Mouse (Mus musculus) myocyte (in vitro differentiated cells): ENCODE data around the gene Coasy. TPM values are rescaled to one million over a fixed set of nuclear protein-coding genes. Genes with fewer than 3 reads are reported as not detected.

Experiments used
- H3K27me3 ChIP-seq: one replicate; pipeline ENCODE4 v1.6.1; 2011; ENCODE audit not compliant: control insufficient read depth, insufficient read depth, insufficient read length
- H3K36me3 ChIP-seq: one replicate; pipeline ENCODE4 v1.6.1; 2011; ENCODE audit not compliant: control insufficient read depth, insufficient read depth
- H3K4me2 ChIP-seq: one replicate; pipeline ENCODE4 v1.6.1; 2011; ENCODE audit warnings: low read depth, control low read depth
- H3K4me3 ChIP-seq: one replicate; pipeline ENCODE4 v1.5.1; 2011; ENCODE audit warnings: mild to moderate bottlenecking, control low read depth, moderate library complexity
- H3K79me2 ChIP-seq: one replicate; pipeline ENCODE4 v1.6.1; 2011; ENCODE audit not compliant: control insufficient read depth, insufficient read depth
- H3ac ChIP-seq: one replicate; pipeline ENCODE4 v1.6.1; 2011; ENCODE audit not compliant: control insufficient read depth, insufficient read length
- CEBPB ChIP-seq: IDR thresholded peaks from 2 replicates; pipeline ENCODE4 v1.6.1; 2011; ENCODE audit warnings: mild to moderate bottlenecking, moderate library complexity; ENCODE audit not compliant: poor library complexity, insufficient read depth, severe bottlenecking
- E2F4 ChIP-seq: IDR thresholded peaks from one replicate; pipeline ENCODE4 v1.6.1; 2011; ENCODE audit warnings: mild to moderate bottlenecking, control low read depth, moderate library complexity; ENCODE audit not compliant: insufficient read depth
- MAX ChIP-seq: IDR thresholded peaks from one replicate; pipeline ENCODE4 v1.6.1; 2011; ENCODE audit warnings: low read depth, mild to moderate bottlenecking, control low read depth
- MYOD1 ChIP-seq, 3 experiments: IDR thresholded peaks; one replicate each; pipeline ENCODE4 v1.6.1; 2011; ENCODE audit warnings: control low read depth in 2 of 3, low read depth in 2 of 3, mild to moderate bottlenecking in 2 of 3, moderate library complexity in 1 of 3; ENCODE audit not compliant: insufficient read length in 2 of 3, control insufficient read depth in 1 of 3
- MYOG ChIP-seq, 3 experiments: IDR thresholded peaks; one replicate each; pipeline ENCODE4 v1.6.1; 2011; ENCODE audit warnings: control low read depth in 2 of 3, low read depth in 2 of 3, mild to moderate bottlenecking in 2 of 3; ENCODE audit not compliant: insufficient read length in 2 of 3, control insufficient read depth in 1 of 3, insufficient read depth in 1 of 3
- POLR2A ChIP-seq: IDR thresholded peaks from one replicate; pipeline ENCODE4 v1.6.1; 2011; ENCODE audit warnings: low read depth, mild to moderate bottlenecking, control low read depth, moderate library complexity; ENCODE audit not compliant: insufficient read length
- POLR2AphosphoS2 ChIP-seq: IDR thresholded peaks from one replicate; pipeline ENCODE4 v1.6.1; 2011; ENCODE audit warnings: low read depth, control low read depth; ENCODE audit not compliant: insufficient read length
- REST ChIP-seq: IDR thresholded peaks from one replicate; pipeline ENCODE4 v1.6.1; 2011; ENCODE audit warnings: mild to moderate bottlenecking, control low read depth, moderate library complexity; ENCODE audit not compliant: insufficient read depth, insufficient read length
- SRF ChIP-seq: IDR thresholded peaks from one replicate; pipeline ENCODE4 v1.6.1; 2011; ENCODE audit warnings: low read depth; ENCODE audit not compliant: control insufficient read depth, insufficient read length
- TCF12 ChIP-seq: IDR thresholded peaks from one replicate; pipeline ENCODE4 v1.6.1; 2011; ENCODE audit warnings: mild to moderate bottlenecking, control low read depth; ENCODE audit not compliant: poor library complexity, insufficient read depth, severe bottlenecking
- TCF3 ChIP-seq: IDR thresholded peaks from one replicate; pipeline ENCODE4 v1.6.1; 2011; ENCODE audit warnings: low read depth, control low read depth; ENCODE audit not compliant: insufficient read length
- USF1 ChIP-seq: IDR thresholded peaks from one replicate; pipeline ENCODE4 v1.6.1; 2011; ENCODE audit warnings: low read depth, mild to moderate bottlenecking, control low read depth, moderate library complexity
- polyA plus RNA-seq: library from polyadenylated mRNA; unstranded; fragments of >200 nt; fragmentation: generic; extraction: Trizol; gene quantifications from one replicate; pipeline ENCODE4 v1.2.1, GENCODE M21; 2012; ENCODE audit warnings: missing spikeins

Coasy gene
- polyA plus RNA-seq, 1 experiment = 39.7 TPM

GRCm38 (mm10) chr11:101058726-101059125, 23.6 kb upstream of the Coasy start:
- TF ChIP-seq USF1 (no peak), MYOD1 (IDR thresholded peaks at IDR 0.05; ENCODE audit: control insufficient read depth in 1 of 3, insufficient read length in 2 of 3, low read depth in 2 of 3) (no peak), E2F4 (no peak), MAX (no peak), REST (no peak)
- Histone ChIP-seq H3K4me2 (no peak overlapping the region), H3ac (no peak overlapping the region), H3K4me3 (no peak overlapping the region), H3K27me3 (no peaks in the 10 kb centered on the region), H3K36me3 (peaks cover 7% of the 10 kb centered on the region), H3K79me2 (no peaks in the 10 kb centered on the region)

- no peaks in the 10 kb centered on the region for H3K27me3 ChIP-seq
- TF ChIP-seq MYOD1 (IDR thresholded peaks at IDR 0.05; ENCODE audit: control insufficient read depth in 1 of 3, insufficient read length in 2 of 3, low read depth in 2 of 3) (no peak), TCF3 (no peak), MAX (no peak), POLR2AphosphoS2 (no peak), SRF (no peak), REST (no peak), E2F4 (no peak), POLR2A (no peak), CEBPB (no peak), USF1 (no peak), MYOG (IDR thresholded peaks at IDR 0.05; ENCODE audit: control insufficient read depth in 1 of 3, insufficient read depth in 1 of 3, insufficient read length in 2 of 3, low read depth in 2 of 3) (no peak), TCF12 (no peak)
- no peaks in the 10 kb centered on the region for H3K79me2 ChIP-seq
- no peak overlapping the region for H3K4me3 ChIP-seq
- H3K4me2 ChIP-seq = no peak overlapping the region
- no peak overlapping the region for H3ac ChIP-seq
- no peaks in the 10 kb centered on the region for H3K36me3 ChIP-seq
Observed at GRCm38 (mm10) chr11:101059473-101059872, 22.9 kb upstream of the Coasy start.

GRCm38 (mm10) chr11:101060126-101060525, 22.2 kb upstream of the Coasy start:
- Histone ChIP-seq H3K79me2 (no peaks in the 10 kb centered on the region), H3K36me3 (no peaks in the 10 kb centered on the region), H3K27me3 (no peaks in the 10 kb centered on the region), H3ac (no peak overlapping the region), H3K4me2 (peak overlapping the region; percentile 69), H3K4me3 (no peak overlapping the region)
- TF ChIP-seq SRF (peak; percentile 98), POLR2AphosphoS2 (no peak), MAX (no peak)

- H3K4me3 ChIP-seq = no peak overlapping the region
- no peak overlapping the region for H3ac ChIP-seq
- no peak overlapping the region for H3K4me2 ChIP-seq
- TF ChIP-seq MYOG (IDR thresholded peaks at IDR 0.05; ENCODE audit: control insufficient read depth in 1 of 3, insufficient read depth in 1 of 3, insufficient read length in 2 of 3, low read depth in 2 of 3) = no peak
- no peak for TF ChIP-seq REST
- no peak for TF ChIP-seq USF1
- TF ChIP-seq POLR2AphosphoS2 = no peak
- TF ChIP-seq TCF3 = no peak
- TF ChIP-seq CEBPB = no peak
- TF ChIP-seq SRF = no peak
- TF ChIP-seq TCF12 = no peak
- no peak for TF ChIP-seq MYOD1 (IDR thresholded peaks at IDR 0.05; ENCODE audit: control insufficient read depth in 1 of 3, insufficient read length in 2 of 3, low read depth in 2 of 3)
- TF ChIP-seq MAX = no peak
- TF ChIP-seq E2F4 = no peak
- TF ChIP-seq POLR2A = no peak
- H3K79me2 ChIP-seq = no peaks in the 10 kb centered on the region
- H3K36me3 ChIP-seq = no peaks in the 10 kb centered on the region
- H3K27me3 ChIP-seq = no peaks in the 10 kb centered on the region
Observed at GRCm38 (mm10) chr11:101061049-101061448, 21.3 kb upstream of the Coasy start.

GRCm38 (mm10) chr11:101062165-101062884, 20.0 kb upstream of the Coasy start:
- Histone ChIP-seq H3K4me3 (no peak overlapping the region), H3K27me3 (no peaks in the 10 kb centered on the region), H3K79me2 (no peaks in the 10 kb centered on the region), H3K4me2 (peak overlapping the region; percentile 3), H3ac (peak overlapping the region; percentile 7), H3K36me3 (no peaks in the 10 kb centered on the region)
- no peak for TF ChIP-seq E2F4
- peak in 2 of 3 experiments; percentile 52 to 64 for TF ChIP-seq MYOG (IDR thresholded peaks at IDR 0.05; ENCODE audit: control insufficient read depth in 1 of 3, insufficient read depth in 1 of 3, insufficient read length in 2 of 3, low read depth in 2 of 3)
- TF ChIP-seq MYOD1 (IDR thresholded peaks at IDR 0.05; ENCODE audit: control insufficient read depth in 1 of 3, insufficient read length in 2 of 3, low read depth in 2 of 3) = peak in 2 of 3 experiments; percentile 5 to 68
- TF ChIP-seq POLR2AphosphoS2 = peak; percentile 43
- no peak for TF ChIP-seq SRF
- peak; percentile 52 for TF ChIP-seq POLR2A
- TF ChIP-seq TCF12 = peak; percentile 30
- TF ChIP-seq REST = no peak
- TF ChIP-seq CEBPB = no peak
